8 mouse cellular contexts compared by ENCODE assay signal in the genomic region with DNA sequence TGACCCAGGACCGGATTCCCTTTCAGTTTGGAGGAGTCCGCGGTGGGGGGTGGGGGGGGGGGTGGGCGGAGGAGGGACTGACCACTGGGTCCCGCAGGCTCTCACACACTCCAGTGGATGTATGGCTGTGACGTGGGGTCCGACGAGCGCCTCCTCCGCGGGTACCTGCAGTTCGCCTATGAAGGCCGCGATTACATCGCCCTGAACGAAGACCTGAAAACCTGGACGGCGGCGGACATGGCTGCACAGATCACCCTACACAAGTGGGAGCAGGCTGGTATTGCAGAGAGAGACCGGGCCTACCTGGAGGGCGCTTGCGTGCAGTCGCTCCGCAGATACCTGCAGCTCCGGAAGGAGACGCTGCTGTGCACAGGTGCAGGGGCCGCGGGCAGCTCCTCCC. TPM values are rescaled to one million over a fixed set of nuclear protein-coding genes. Genes with fewer than 3 reads are reported as not detected.
DNase-seq lines count a peak whose midpoint lies in the region; ATAC-seq and TF ChIP-seq lines count a peak whose summit lies in the region.
"Not testable (repeated sequence)": the region's sequence is repeated elsewhere in the genome, so short reads cannot be mapped to it uniquely, and the experiment has no call there.

No protein-coding gene starts in this region.

- H3K4me1 ChIP-seq in ES-E14 (ENCODE audit: control insufficient read depth in 2 of 2, insufficient read depth in 2 of 2, low read length in 2 of 2, poor library complexity in 1 of 2); embryonic facial prominence, embryonic 15.5 days; heart, embryonic 14.5 days (ENCODE audit: control insufficient read depth in 2 of 2, insufficient read depth in 2 of 2, low read length in 2 of 2); intestine, postnatal 0 days (replicated peaks; ENCODE audit: control insufficient read depth, insufficient read depth, low read length); liver, adult 2 months (ENCODE audit: control insufficient read depth, insufficient read depth, low read length): not testable (repeated sequence)

- 0 out of 2 replicates have a peak, but pooled peaks have one; percentile 27 for ATAC-seq in embryonic facial prominence, embryonic 15.5 days (ENCODE audit: insufficient number of reproducible peaks, low FRiP score, low TSS enrichment, low read depth)
- 0 out of 2 replicates have a peak, but pooled peaks have one; percentile 18 for ATAC-seq in heart, embryonic 14.5 days (ENCODE audit: insufficient number of reproducible peaks, insufficient read depth, low FRiP score, low read depth)
- not testable (repeated sequence) for ATAC-seq in intestine, postnatal 0 days
- ATAC-seq in megakaryocyte-erythroid progenitor cell, adult 5-6 weeks (replicated peaks; ENCODE audit: low FRiP score, low TSS enrichment, poor library complexity, severe bottlenecking): 0 out of 2 replicates have a peak, but pooled peaks have one; percentile 46

- H3K79me2 ChIP-seq in liver, adult 2 months (ENCODE audit: control insufficient read depth, insufficient read depth, low read length): not testable (repeated sequence)

- TF ChIP-seq POLR2A in liver, adult 2 months (IDR thresholded peaks at IDR 0.05; ENCODE audit: extremely low read depth, insufficient read depth, low read length): not testable (repeated sequence)

- TF ChIP-seq CTCF in intestine, postnatal 0 days (IDR thresholded peaks at IDR 0.05; ENCODE audit: low read depth): peak; percentile 30
- not testable (repeated sequence) for TF ChIP-seq CTCF in liver, adult 2 months (IDR thresholded peaks at IDR 0.05; ENCODE audit: low read depth, low read length)

- H3K27me3 ChIP-seq in embryonic facial prominence, embryonic 15.5 days: peaks cover 52% of the 10 kb centered on the region
- peaks cover 16% of the 10 kb centered on the region for H3K27me3 ChIP-seq in heart, embryonic 14.5 days (ENCODE audit: control insufficient read depth, insufficient read depth, low read length)
- H3K27me3 ChIP-seq in intestine, postnatal 0 days (replicated peaks; ENCODE audit: control insufficient read depth, insufficient read depth, low read length); liver, adult 2 months (ENCODE audit: control insufficient read depth, insufficient read depth, low read length): not testable (repeated sequence)

- not testable (repeated sequence) for DNase-seq in ES-E14 (ENCODE audit: low read depth, low spot score); liver, adult 2 months (ENCODE audit: extremely low read depth, low read depth, low spot score)
- DNase-seq in ovary, postnatal 36 days (ENCODE audit: low spot score): peak; percentile 14
- DNase-seq in thymus, postnatal 4 days: peak; percentile 49

- not testable (repeated sequence) for H3K36me3 ChIP-seq in ES-E14 (ENCODE audit: control insufficient read depth, insufficient read depth, low read length, poor library complexity, severe bottlenecking); embryonic facial prominence, embryonic 15.5 days; heart, embryonic 14.5 days (ENCODE audit: control insufficient read depth, insufficient read depth, low read length); intestine, postnatal 0 days (ENCODE audit: control insufficient read depth, insufficient read depth); liver, adult 2 months (ENCODE audit: control insufficient read depth, insufficient read depth, low read length)

- H3K9ac ChIP-seq in ES-E14 (ENCODE audit: insufficient read depth, low read depth, low read length, poor library complexity, severe bottlenecking); embryonic facial prominence, embryonic 15.5 days; heart, embryonic 14.5 days (ENCODE audit: low read length); intestine, postnatal 0 days (ENCODE audit: low read depth, low read length): not testable (repeated sequence)
- peak overlapping the region; percentile 4 for H3K9ac ChIP-seq in liver, adult 2 months (ENCODE audit: low read depth, low read length)

- 10% methylated on average over 25 of the region's 28 CpGs for WGBS in embryonic facial prominence, embryonic 15.5 days
- WGBS in heart, embryonic 14.5 days: 10% methylated on average over 28 of the region's 28 CpGs
- WGBS in intestine, postnatal 0 days: 29% methylated on average over 28 of the region's 28 CpGs
- WGBS in liver, adult 2 months: 58% methylated on average over 25 of the region's 28 CpGs

- peak overlapping the region; percentile 59 for H3K4me2 ChIP-seq in embryonic facial prominence, embryonic 15.5 days (replicated peaks)
- H3K4me2 ChIP-seq in heart, embryonic 14.5 days (ENCODE audit: low read length): peak overlapping the region; percentile 66
- H3K4me2 ChIP-seq in intestine, postnatal 0 days (replicated peaks; ENCODE audit: low read depth): peak overlapping the region; percentile 70

- H3K9me3 ChIP-seq in ES-E14 (ENCODE audit: control insufficient read depth, insufficient read depth, low read depth, low read length); embryonic facial prominence, embryonic 15.5 days (replicated peaks); heart, embryonic 14.5 days (ENCODE audit: control insufficient read depth, low read length); intestine, postnatal 0 days (ENCODE audit: control insufficient read depth): not testable (repeated sequence)

- peak overlapping the region; percentile 26 to 46; a peak in 3 of 4 replicates for H3K4me3 ChIP-seq in ES-E14 (ENCODE audit: insufficient read depth in 1 of 2, low read depth in 1 of 2, low read length in 2 of 2, poor library complexity in 1 of 2, severe bottlenecking in 1 of 2)
- H3K4me3 ChIP-seq in embryonic facial prominence, embryonic 15.5 days (replicated peaks): peak overlapping the region; percentile 37
- peak overlapping the region; percentile 9 to 34; a peak in 3 of 4 replicates for H3K4me3 ChIP-seq in heart, embryonic 14.5 days (ENCODE audit: control insufficient read depth in 1 of 2, insufficient read depth in 1 of 2, low read depth in 1 of 2, low read length in 2 of 2)
- not testable (repeated sequence) for H3K4me3 ChIP-seq in intestine, postnatal 0 days (ENCODE audit: low read depth, low read length)
- peak overlapping the region; percentile 35; the same call in 1 of the 2 replicates for H3K4me3 ChIP-seq in liver, adult 2 months (ENCODE audit: insufficient read depth, low read depth, low read length)

- in situ Hi-C loops in ES-E14 (cut with MboI; ENCODE audit: low sequenced_read_pairs in 2 of 2, unreplicated experiment in 2 of 2): not testable (repeated sequence)

- H3K27ac ChIP-seq in ES-E14 (ENCODE audit: insufficient read depth, low read depth, low read length, poor library complexity, severe bottlenecking); embryonic facial prominence, embryonic 15.5 days (replicated peaks); heart, embryonic 14.5 days (replicated peaks in 1 of 2; ENCODE audit: control insufficient read depth in 1 of 2, insufficient read depth in 1 of 2, low read depth in 2 of 2, low read length in 2 of 2); intestine, postnatal 0 days (ENCODE audit: low read depth, low read length); liver, adult 2 months (replicated peaks; ENCODE audit: insufficient read depth, low read depth, low read length): not testable (repeated sequence)

RNA-seq across cellular contexts. Expression of a gene that starts 0.8 kb away (rescaled TPM):
- 0.94 and 2.3 TPM in 2 replicates for total RNA-seq in ES-E14 (2012; rRNA removed)
- 0.14 and 0.28 TPM in 2 replicates for polyA plus RNA-seq in embryonic facial prominence, embryonic 15.5 days (2015; fragmentation: Nextera tagmentation; extraction: Ambion mirVana)
- polyA plus RNA-seq in heart, embryonic 14.5 days (2014; fragmentation: Nextera tagmentation; extraction: Ambion mirVana): 0.09 and 0.22 TPM in 2 replicates
- polyA plus RNA-seq in intestine, postnatal 0 days (2015; fragmentation: Nextera tagmentation; extraction: Ambion mirVana): 2.7 and 2.8 TPM in 2 replicates
- 11.4 and 13.2 TPM in 2 replicates for total RNA-seq in liver, adult 2 months (2014; rRNA removed)
- 18.2 and 40.0 TPM in 2 replicates for polyA plus RNA-seq in liver, adult 2 months (2012; rRNA removed)
- 76.1 and 91.9 TPM in 2 replicates for total RNA-seq in megakaryocyte-erythroid progenitor cell, adult 5-6 weeks (2014; fragmentation: Nextera tagmentation)
- 52.5 and 77.9 TPM in 2 replicates for total RNA-seq in megakaryocyte-erythroid progenitor cell, adult 5-6 weeks (2017)

RNA-seq across cellular contexts. Expression of a gene that starts 13.5 kb away (rescaled TPM):
- total RNA-seq in ES-E14 (2012; rRNA removed): 2.1 and 4.8 TPM in 2 replicates
- 2.0 and 2.2 TPM in 2 replicates for polyA plus RNA-seq in embryonic facial prominence, embryonic 15.5 days (2015; fragmentation: Nextera tagmentation; extraction: Ambion mirVana)
- polyA plus RNA-seq in heart, embryonic 14.5 days (2014; fragmentation: Nextera tagmentation; extraction: Ambion mirVana): 0.47 and 0.89 TPM in 2 replicates
- polyA plus RNA-seq in intestine, postnatal 0 days (2015; fragmentation: Nextera tagmentation; extraction: Ambion mirVana): 2.7 and 3.6 TPM in 2 replicates
- 40.7 and 56.7 TPM in 2 replicates for total RNA-seq in liver, adult 2 months (2014; rRNA removed)
- 58.1 and 212 TPM in 2 replicates for polyA plus RNA-seq in liver, adult 2 months (2012; rRNA removed)
- 135 and 179 TPM in 2 replicates for total RNA-seq in megakaryocyte-erythroid progenitor cell, adult 5-6 weeks (2014; fragmentation: Nextera tagmentation)
- 47.7 and 71.0 TPM in 2 replicates for total RNA-seq in megakaryocyte-erythroid progenitor cell, adult 5-6 weeks (2017)

RNA-seq across cellular contexts. Expression of a gene that starts 44.4 kb away (rescaled TPM):
- total RNA-seq in ES-E14 (2012; rRNA removed): 2.1 and 3.1 TPM in 2 replicates
- 0.73 and 0.93 TPM in 2 replicates for polyA plus RNA-seq in embryonic facial prominence, embryonic 15.5 days (2015; fragmentation: Nextera tagmentation; extraction: Ambion mirVana)
- polyA plus RNA-seq in heart, embryonic 14.5 days (2014; fragmentation: Nextera tagmentation; extraction: Ambion mirVana): 0.09 and 0.14 TPM in 2 replicates
- 102 and 110 TPM in 2 replicates for polyA plus RNA-seq in intestine, postnatal 0 days (2015; fragmentation: Nextera tagmentation; extraction: Ambion mirVana)
- 1,696 and 1,845 TPM in 2 replicates for total RNA-seq in liver, adult 2 months (2014; rRNA removed)
- polyA plus RNA-seq in liver, adult 2 months (2012; rRNA removed): 3,073 and 3,421 TPM in 2 replicates
- total RNA-seq in megakaryocyte-erythroid progenitor cell, adult 5-6 weeks (2014; fragmentation: Nextera tagmentation): 0.98 and 2.2 TPM in 2 replicates
- 0.23 and 0.28 TPM in 2 replicates for total RNA-seq in megakaryocyte-erythroid progenitor cell, adult 5-6 weeks (2017)

RNA-seq across cellular contexts. Expression of a gene that starts 46.1 kb away (rescaled TPM):
- 9.1 and 19.9 TPM in 2 replicates for total RNA-seq in ES-E14 (2012; rRNA removed)
- 2.4 and 2.7 TPM in 2 replicates for polyA plus RNA-seq in embryonic facial prominence, embryonic 15.5 days (2015; fragmentation: Nextera tagmentation; extraction: Ambion mirVana)
- 1.7 and 2.1 TPM in 2 replicates for polyA plus RNA-seq in heart, embryonic 14.5 days (2014; fragmentation: Nextera tagmentation; extraction: Ambion mirVana)
- polyA plus RNA-seq in intestine, postnatal 0 days (2015; fragmentation: Nextera tagmentation; extraction: Ambion mirVana): 11.9 and 14.0 TPM in 2 replicates
- total RNA-seq in liver, adult 2 months (2014; rRNA removed): 31.5 and 32.7 TPM in 2 replicates
- 36.2 and 61.8 TPM in 2 replicates for polyA plus RNA-seq in liver, adult 2 months (2012; rRNA removed)
- 25.7 and 26.1 TPM in 2 replicates for total RNA-seq in megakaryocyte-erythroid progenitor cell, adult 5-6 weeks (2014; fragmentation: Nextera tagmentation)
- total RNA-seq in megakaryocyte-erythroid progenitor cell, adult 5-6 weeks (2017): 19.4 and 44.3 TPM in 2 replicates

Comparison
In these comparisons a context has a peak if more than half of its experiments do, and no peak if none do; other contexts are left out.
1. RNA of a gene that starts 13.5 kb away (polyA plus RNA-seq): 58.1 to 212 TPM in liver, adult 2 months; 2.7 to 3.6 TPM in intestine, postnatal 0 days, 2.0 to 2.2 TPM in embryonic facial prominence, embryonic 15.5 days and 0.47 to 0.89 TPM in heart, embryonic 14.5 days; every median in the first group is over 10 times any median in the second.
2. RNA of a gene that starts 44.4 kb away (polyA plus RNA-seq): 3,073 to 3,421 TPM in liver, adult 2 months and 102 to 110 TPM in intestine, postnatal 0 days; 0.73 to 0.93 TPM in embryonic facial prominence, embryonic 15.5 days and 0.09 to 0.14 TPM in heart, embryonic 14.5 days; every median in the first group is over 10 times any median in the second.
3. Peak in every context shown above with its lines, with median percentiles within 50 percentile points of each other: H3K4me2 ChIP-seq.